Mouse (Mus musculus): ENCODE measurements around the gene Prkd3. TPM values are rescaled to one million over a fixed set of nuclear protein-coding genes. Genes with fewer than 3 reads are reported as not detected.

Gene Prkd3
- polyA plus RNA-seq, 1 experiment: not detected

DNA sequence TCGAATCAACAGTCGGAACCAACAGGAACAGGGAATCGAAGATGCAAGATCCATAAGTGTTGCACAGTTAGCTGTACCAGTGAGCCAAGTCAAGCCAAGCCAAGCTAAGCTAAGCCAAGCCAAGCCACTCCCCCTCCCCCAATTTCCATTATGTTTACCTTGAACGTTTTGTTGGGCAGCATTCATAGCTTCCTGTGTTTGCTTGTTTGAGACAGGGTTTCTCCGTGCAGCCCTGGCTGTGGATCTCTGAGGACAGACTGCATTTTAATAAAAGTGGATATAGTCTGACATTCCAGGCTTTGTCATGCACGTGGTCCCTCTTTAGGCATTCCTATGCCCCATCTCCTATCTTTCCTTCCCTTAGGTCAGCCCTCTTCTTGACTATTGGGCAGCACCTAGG lies 104.8 kb downstream of the Prkd3 start:
- TF ChIP-seq GATA1 (IDR thresholded peaks at IDR 0.05; ENCODE audit: low read length): no peak

DNA sequence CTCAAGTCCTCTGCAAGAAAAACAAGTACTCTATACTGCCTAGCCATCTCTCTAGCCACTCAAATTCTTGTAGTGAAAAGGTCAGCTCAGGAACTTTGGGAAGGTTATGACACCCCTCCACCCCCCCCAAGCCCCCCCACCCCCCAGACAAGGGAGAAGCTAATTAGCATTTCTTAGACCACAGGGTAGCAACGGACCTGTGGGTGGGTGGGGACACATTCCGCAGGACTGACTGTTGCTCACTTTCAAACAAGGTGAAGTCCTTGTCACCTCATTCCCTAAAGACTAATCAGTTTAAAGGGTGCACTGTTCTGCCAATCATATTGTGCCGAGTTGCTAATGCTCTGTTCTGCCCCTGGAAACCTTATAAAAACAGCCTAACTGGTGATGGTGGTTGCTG lies 106.7 kb downstream of the Prkd3 start:
- TF ChIP-seq GATA1 (IDR thresholded peaks at IDR 0.05; ENCODE audit: low read length): no peak

- no peak for TF ChIP-seq GATA1 (IDR thresholded peaks at IDR 0.05; ENCODE audit: low read length)
Measured at GRCm38 (mm10) chr17:78912861-78913281, 107.7 kb downstream of the Prkd3 start.

DNA sequence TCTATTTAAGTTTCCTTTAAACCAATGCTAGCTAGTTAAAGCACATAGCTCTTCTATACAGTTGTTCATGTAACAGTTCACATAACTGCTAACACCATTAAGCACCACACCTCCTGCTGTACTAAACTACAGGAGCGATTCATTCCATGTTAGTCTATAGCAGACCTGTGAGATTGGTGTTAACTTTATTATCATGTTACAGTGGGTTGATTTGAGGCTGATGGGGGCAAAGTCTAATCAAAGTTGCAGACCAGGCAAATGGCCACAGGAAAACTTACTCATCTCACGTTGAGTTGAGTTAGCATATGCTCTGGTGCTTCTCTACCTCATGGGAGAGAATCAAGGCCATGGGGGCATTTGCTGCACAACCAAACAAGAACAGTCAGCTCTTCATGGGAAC lies 111.2 kb downstream of the Prkd3 start:
- TF ChIP-seq GATA1 (IDR thresholded peaks at IDR 0.05; ENCODE audit: low read length): no peak

GRCm38 (mm10) chr17:78906892-78907291 lies 113.7 kb downstream of the Prkd3 start, which contains the start of gene Sult6b1:
TSS of gene Sult6b1 (minus strand) at chr17:78906992.
- TF ChIP-seq GATA1 (IDR thresholded peaks at IDR 0.05; ENCODE audit: low read length): no peak

DNA sequence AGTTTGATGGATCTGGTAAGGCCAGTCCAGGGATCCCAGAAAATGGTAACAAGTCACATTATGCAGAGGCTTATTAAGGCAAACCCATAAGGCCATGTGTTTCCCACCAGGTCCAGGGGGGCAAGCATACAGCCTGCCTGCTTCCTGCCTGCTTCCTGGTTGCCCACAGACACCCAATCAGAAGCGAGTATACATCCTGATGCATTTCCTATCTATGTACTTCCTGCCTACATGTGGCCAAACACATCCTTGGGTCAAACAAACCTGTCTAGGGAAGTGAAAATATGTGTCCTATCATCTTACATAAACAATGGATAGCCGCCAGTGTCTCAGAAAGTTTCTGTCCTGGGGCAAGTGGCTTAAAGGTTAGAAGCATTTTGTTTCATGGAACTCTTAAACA lies 117.5 kb downstream of the Prkd3 start:
- no peak for TF ChIP-seq GATA1 (IDR thresholded peaks at IDR 0.05; ENCODE audit: low read length)

Other genes starting within 250 kb of the Prkd3 start
- 1.5 and 5.1 TPM in 2 replicates for gene Heatr5b, start 185.5 kb downstream of the Prkd3 start, polyA plus RNA-seq (2012)
- 0.90 and 4.0 TPM in 2 replicates for gene Gpatch11, start 185.2 kb downstream of the Prkd3 start, polyA plus RNA-seq (2012)
- gene Eif2ak2, start 138.2 kb downstream of the Prkd3 start, polyA plus RNA-seq (2012): 15.3 and 21.7 TPM in 2 replicates
- not detected in 2 replicates for gene Sult6b1, start 113.8 kb downstream of the Prkd3 start, polyA plus RNA-seq (2012)
- 3.6 and 4.9 TPM in 2 replicates for gene Cebpzos, start 104.3 kb downstream of the Prkd3 start, polyA plus RNA-seq (2012)
- gene Cebpz, start 83.8 kb downstream of the Prkd3 start, polyA plus RNA-seq (2012): 41.7 and 47.2 TPM in 2 replicates
- gene Ndufaf7, start 83.7 kb downstream of the Prkd3 start, polyA plus RNA-seq (2012): 1.1 and 3.0 TPM in 2 replicates
- gene Qpct, start 31.1 kb upstream of the Prkd3 start, polyA plus RNA-seq (2012): not detected in 2 replicates